Mouse (Mus musculus): Measurements from ENCODE around the gene Klra2.
A peak's percentile ranks its signal among the peaks of the same experiment; 100 is the strongest.
"Not testable (repeated sequence)": the region's sequence is repeated elsewhere in the genome, so short reads cannot be mapped to it uniquely, and the experiment has no call there.

The Klra2 gene

DNA sequence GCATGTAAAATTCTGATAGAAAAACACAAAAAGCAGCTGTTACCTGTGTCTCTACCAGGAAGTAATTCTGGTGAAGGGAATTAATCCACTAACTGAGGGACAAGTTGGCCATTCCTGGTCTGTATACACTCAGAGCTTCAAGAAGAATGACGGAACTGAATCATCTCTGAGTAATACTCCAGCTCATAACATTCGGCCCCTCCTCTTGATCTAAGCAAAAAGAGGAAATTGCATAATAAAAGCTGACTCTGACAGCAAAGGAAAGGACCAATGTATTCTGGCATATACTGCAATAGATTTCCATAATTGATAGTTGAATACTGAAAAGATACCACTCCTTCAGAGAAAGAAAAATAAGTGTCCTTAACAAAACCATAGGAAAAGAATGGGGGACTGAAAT is at the start of gene Klra2:
Gene Klra2, minus strand, starts transcription at position 157 of the 400 bp plus-strand sequence.
- peak; percentile 21 for DNase-seq (ENCODE audit: low spot score)

- DNase-seq (ENCODE audit: low spot score) = no peak
Measured at GRCm38 (mm10) chr6:131294435-131295112, 47.4 kb upstream of the Klra2 start.

DNA sequence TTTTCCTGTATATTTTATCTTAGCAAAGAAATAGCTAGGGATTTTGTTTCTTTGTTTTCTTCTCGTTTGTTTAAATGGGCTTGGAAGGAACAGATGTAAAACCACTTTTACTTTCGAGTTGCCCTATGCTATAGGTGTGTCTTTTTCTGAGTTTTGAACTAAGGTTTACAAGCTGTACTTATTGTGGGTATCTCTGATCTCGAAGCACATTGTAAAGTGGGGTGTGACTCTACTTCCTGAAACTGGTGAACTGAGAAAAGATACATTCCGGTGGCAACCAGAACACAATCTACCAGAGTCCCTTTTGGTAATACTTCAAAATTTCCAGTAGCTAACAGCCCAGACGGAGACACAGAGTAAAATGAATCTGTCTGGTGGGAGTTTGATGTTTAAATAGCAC is 46.8 kb upstream of the Klra2 start:
- no peak for DNase-seq (ENCODE audit: low spot score)

DNA sequence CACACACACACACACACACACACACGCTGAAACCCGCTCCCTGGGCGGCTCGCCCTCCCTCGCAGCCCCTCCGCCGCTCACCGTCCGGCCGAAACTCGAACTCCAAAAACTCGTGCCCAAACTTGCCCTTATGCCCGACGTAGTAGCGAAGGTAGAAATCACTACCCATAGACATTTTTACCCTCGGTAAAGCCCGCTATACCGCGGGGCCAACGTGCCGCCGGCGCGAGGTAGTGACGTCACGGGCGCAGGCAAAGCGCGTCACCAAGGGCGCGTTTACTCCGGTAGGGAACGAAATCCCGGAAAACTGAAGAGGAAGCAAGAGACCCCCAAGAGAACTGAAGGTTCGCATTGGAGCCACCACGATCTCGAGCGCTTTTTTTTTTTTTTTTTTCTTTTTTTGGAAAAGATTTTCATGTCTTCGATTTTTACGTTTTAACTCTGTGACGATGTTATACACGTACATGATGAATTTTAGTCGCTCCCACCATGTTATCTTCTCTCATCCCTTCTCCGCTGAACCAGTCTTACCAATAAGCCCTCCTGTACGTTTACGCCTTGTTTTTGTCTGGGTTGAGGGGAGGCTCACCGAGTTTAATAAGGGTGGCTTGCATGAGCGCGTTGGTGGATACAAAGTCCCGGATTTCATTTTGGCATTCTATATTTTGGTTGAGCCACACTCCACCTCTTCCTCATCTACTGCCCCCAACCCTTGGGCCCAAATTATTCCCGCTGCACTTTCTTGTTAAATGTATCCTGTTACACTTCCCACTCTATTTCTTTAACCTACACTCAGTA is 46.0 kb upstream of the Klra2 start, which contains the start of gene Magohb:
Gene Magohb, minus strand, starts transcription at position 254 of the 798 bp plus-strand sequence.
- peak; percentile 82 for DNase-seq (ENCODE audit: low spot score)

- no peak for DNase-seq (ENCODE audit: low spot score)
Measured at GRCm38 (mm10) chr6:131292276-131292990, 45.3 kb upstream of the Klra2 start.

DNA sequence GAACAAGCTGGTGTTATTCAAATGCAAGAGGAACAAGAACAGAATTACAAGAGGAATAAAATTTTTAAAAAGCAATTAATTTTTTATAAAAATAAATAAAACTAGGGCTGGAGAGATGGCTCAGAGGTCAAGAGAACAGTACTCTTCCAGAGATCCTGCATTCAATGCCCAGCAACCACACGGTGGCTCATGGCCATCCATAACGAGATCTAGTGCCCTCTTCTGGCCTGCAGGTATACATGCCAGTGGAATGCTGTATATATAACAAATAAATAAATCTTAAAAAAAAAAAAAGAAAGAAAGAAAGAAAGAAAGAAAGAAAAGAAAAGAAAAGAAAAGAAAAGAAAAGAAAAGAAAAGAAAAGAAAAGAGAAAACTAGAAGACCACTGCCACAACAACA is 43.3 kb upstream of the Klra2 start:
- no peak for DNase-seq (ENCODE audit: low spot score)

DNA sequence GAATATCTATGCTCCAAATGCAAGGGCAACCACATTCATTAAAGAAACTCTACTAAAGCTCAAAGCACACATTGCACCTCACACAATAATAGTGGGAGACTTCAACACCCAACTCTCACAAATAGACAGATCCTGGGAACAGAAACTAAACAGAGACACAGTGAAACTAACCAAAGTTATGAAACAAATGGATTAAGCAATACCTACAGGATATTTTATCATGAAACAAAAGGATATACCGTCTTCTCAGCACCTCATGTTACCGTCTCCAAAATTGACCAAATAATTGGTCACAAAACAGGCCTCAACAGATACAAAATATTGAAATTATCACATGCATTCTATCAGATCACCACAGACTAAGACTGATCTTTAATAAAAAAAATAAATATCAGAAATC is 31.0 kb upstream of the Klra2 start:
- DNase-seq (ENCODE audit: low spot score) = not testable (repeated sequence)

DNA sequence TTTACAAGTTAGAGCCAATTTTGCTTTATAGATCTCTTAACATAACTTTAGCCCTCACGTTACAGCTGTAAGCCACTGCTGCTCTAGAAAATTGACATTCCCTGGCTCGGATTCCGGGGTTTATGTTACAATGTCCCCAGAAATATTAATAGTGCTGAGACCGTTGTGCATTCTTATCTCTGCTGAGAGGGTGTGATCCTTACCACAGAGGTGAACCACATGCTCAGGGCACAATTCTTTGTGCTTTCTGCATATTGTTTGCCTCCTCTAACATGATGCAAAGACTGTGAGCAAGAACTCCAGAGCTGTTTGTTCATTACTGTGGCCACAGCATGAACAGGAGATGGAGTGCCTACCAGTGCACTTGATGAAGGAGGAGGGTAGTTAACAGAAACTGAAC is 29.5 kb upstream of the Klra2 start:
- no peak for DNase-seq (ENCODE audit: low spot score)

DNA sequence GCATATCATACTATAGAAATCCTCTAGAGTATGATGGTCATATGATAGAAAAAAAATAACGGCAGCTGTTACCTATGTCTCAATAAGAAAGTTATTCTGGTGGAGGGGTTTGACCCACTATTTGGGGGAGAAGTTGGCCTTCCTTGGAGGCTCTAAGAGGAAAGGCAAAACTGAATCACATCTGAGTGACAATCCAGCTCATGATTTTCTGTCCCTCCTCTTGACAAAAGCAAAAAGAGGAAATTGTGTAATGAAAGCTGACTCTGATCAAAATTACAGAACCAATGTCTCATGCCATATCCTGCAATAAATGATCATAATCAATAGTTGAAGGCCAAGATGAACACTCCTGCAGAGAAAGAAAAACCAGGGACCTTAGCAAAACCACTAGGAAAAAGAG is 25.1 kb upstream of the Klra2 start:
- DNase-seq (ENCODE audit: low spot score) = no peak

- DNase-seq (ENCODE audit: low spot score) = no peak
Measured at GRCm38 (mm10) chr6:131270312-131270711, 23.1 kb upstream of the Klra2 start.

- DNase-seq (ENCODE audit: low spot score) = no peak
Measured at GRCm38 (mm10) chr6:131269599-131269998, 22.4 kb upstream of the Klra2 start.

DNA sequence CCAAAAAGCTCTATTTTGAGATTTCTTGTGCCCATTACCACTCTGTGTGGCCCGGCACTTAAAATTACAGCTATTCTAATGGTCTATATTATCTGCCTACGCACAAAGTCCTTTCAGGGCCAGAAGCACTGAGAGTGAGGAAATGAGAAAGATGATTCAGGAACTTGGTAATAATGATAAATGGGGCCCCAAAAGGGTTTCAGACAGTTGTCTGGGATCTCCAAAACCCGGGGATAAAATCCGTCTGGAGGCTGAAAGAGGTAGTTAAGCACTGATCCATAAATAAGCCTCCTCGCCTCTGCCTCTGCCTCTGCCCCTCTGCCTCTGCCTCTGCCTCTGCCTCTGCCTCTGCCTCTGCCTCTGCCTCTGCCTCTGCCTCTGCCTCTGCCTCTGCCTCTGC is 17.0 kb upstream of the Klra2 start:
- no peak for DNase-seq (ENCODE audit: low spot score)

DNA sequence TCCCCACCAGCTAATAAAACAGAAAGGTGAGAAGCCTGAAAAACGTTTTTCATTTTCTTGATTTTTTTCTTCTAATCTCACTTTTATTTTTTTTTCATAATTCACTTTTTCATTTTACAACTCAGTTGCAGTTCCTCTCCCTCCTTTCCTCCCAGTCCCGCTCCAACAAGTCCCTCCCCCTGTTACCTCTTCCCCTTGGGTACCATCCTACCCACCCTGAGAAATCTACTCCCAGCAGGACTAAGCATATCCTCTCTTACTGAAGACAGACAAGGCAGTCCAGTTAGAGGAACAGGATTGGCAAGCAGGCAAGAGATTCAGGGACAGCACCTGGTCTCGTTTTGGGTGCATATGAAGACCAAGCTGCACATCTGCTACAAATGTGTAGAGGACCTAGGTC is 15.6 kb upstream of the Klra2 start:
- no peak for DNase-seq (ENCODE audit: low spot score)

GRCm38 (mm10) chr6:131262009-131262408 is 14.8 kb upstream of the Klra2 start:
- DNase-seq (ENCODE audit: low spot score) = no peak

DNA sequence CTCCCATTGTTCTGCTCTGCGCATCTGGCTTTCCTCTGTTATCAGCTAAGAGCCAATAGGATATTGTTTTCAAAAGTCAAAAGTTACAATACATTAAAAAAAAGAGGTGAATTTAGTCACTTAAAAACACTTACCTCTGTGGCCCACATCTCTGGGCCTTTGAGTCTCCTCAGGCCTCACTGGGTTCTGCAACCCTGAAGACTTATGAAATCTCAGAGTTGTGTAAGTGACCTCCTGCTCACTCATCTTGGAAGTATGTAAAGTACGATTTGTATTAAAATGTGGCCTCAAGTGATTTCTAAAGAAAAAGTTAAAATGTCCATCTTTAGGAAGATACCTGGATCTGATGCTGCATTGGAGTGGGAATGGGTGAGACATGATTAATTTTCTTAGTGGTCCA is 2.1 kb downstream of the Klra2 start:
- peak; percentile 26 for DNase-seq (ENCODE audit: low spot score)
